Mouse (Mus musculus) intestine, postnatal 0 days (tissue): ENCODE measurements around the gene Skor1. TPM values are rescaled to one million over a fixed set of nuclear protein-coding genes. Genes with fewer than 3 reads are reported as not detected.

Experiments used
- ATAC-seq: fragments of 200-750 bp; cut with Nextera tagmentation; 2 replicates; pipeline ENCODE4 v1.8.0; 2017; ENCODE audit warnings: mild to moderate bottlenecking, moderate TSS enrichment, moderate library complexity
- H3K27ac ChIP-seq: fragments of 300-500 bp; sonication (generic); 2 replicates; pipeline ENCODE4 v1.5.1; 2014; ENCODE audit warnings: mild to moderate bottlenecking, low read depth, low read length, moderate library complexity
- H3K27me3 ChIP-seq: fragments of 300-500 bp; sonication (generic); replicated peaks from 2 replicates; pipeline ENCODE4 v1.6.1; 2014; ENCODE audit warnings: low read length, mixed read lengths; ENCODE audit not compliant: control insufficient read depth, insufficient read depth
- H3K36me3 ChIP-seq: fragments of 300-500 bp; sonication (generic); 2 replicates; pipeline ENCODE4 v1.6.1; 2014; ENCODE audit warnings: mild to moderate bottlenecking, moderate library complexity; ENCODE audit not compliant: control insufficient read depth, insufficient read depth
- H3K4me1 ChIP-seq: fragments of 300-500 bp; sonication (generic); replicated peaks from 2 replicates; pipeline ENCODE4 v1.6.1; 2014; ENCODE audit warnings: antibody characterized with exemption, low read length, mixed read lengths; ENCODE audit not compliant: control insufficient read depth, insufficient read depth
- H3K4me2 ChIP-seq: fragments of 300-500 bp; sonication (generic); replicated peaks from 2 replicates; pipeline ENCODE4 v1.6.1; 2014; ENCODE audit warnings: low read depth, mild to moderate bottlenecking, moderate library complexity
- H3K4me3 ChIP-seq: fragments of 300-500 bp; sonication (generic); 2 replicates; pipeline ENCODE4 v1.5.1; 2014; ENCODE audit warnings: low read depth, low read length
- H3K9ac ChIP-seq: fragments of 300-500 bp; sonication (generic); 2 replicates; pipeline ENCODE4 v1.6.1; 2014; ENCODE audit warnings: mild to moderate bottlenecking, low read depth, low read length
- H3K9me3 ChIP-seq: fragments of 300-500 bp; sonication (generic); 2 replicates; pipeline ENCODE4 v1.6.1; 2016; ENCODE audit warnings: mixed run types; ENCODE audit not compliant: control insufficient read depth
- CTCF ChIP-seq: sonication (generic); IDR thresholded peaks from 2 replicates; pipeline ENCODE4 v1.5.1; 2016; ENCODE audit warnings: low read depth, mild to moderate bottlenecking, control low read depth, antibody characterized with exemption, moderate library complexity
- WGBS: fragments of 180-500 bp; shearing (Covaris S2); extraction: QIAGEN DNeasy Blood & Tissue Kit; methylation state at CpG from one replicate; pipeline ENCODE4 v1.1.7; 2014; 5-methylcytosine and 5-hydroxymethylcytosine counted together
- polyA plus RNA-seq: library from polyadenylated mRNA; unstranded; fragments of >200 nt; fragmentation: Nextera tagmentation; extraction: Ambion mirVana; gene quantifications from 2 replicates; pipeline ENCODE4 v1.2.1, GENCODE M21; 2015

Gene Skor1
- not detected in 2 replicates for polyA plus RNA-seq

DNA sequence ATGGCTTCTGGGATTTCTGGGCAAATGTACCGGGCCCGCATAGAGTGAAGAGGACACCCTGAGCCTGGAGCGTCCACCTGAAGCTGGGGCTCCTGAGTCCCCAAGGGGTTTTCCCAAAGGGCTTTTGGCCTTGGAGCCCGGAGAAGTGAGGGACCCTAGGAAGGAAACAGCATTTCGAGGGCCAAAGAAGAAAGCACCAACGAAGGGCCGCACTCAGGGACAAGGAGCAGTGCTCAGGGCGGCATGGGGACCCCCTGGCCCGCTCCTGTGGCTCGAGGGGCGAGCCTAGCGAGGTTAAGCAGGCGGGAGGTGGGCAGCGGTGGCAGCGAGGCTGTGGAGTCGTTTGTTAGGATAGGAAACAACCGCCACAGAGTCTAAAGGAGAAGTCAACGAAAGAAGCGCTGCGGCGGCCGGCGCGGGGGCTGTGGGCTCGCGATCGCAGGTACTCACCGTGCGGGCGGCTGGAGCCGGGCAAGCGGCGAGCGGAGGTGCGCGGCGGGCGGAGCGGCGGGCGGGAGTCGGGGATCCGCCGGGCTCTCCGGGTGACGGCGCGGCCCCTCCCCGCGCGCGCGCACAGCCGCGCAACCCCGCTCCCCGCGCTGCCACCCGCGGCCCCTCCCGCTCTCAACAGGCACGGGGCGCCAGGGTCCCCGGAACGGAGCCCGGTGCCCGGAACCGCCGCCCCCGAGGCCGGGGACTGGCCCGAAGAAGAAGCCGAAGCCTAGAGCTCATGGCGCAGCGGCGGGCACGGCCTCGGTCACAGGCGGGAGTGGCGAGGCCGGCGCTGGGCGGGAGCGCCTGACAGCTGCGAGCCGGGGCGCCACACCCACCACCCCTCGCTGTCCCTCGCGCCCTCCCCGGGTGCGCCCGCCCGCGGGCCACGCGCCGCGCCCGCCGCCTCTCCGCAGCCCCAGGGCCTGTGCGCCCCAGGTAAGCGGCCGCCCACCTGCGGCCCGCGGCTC is at the start of gene Skor1:
Gene Skor1, minus strand, starts transcription at position 552 of the 962 bp plus-strand sequence.
- peaks cover 100% of the 10 kb centered on the region for H3K27me3 ChIP-seq
- peak within 1 kb of the TSS; percentile 37 for H3K4me3 ChIP-seq
- H3K4me2 ChIP-seq, result peak within 1 kb of the TSS; percentile 71
- H3K9ac ChIP-seq, result no peak within 1 kb of the TSS
- ATAC-seq, result no peak
- under 1% methylated on average over 78 of the region's 108 CpGs for WGBS
- H3K27ac ChIP-seq, result no peak within 1 kb of the TSS
- 0 out of 2 replicates have a peak, but pooled peaks cover 4% of the 10 kb centered on the region for H3K9me3 ChIP-seq
- TF ChIP-seq CTCF, result no peak
- no peaks in the 10 kb centered on the region for H3K4me1 ChIP-seq
- H3K36me3 ChIP-seq, result no peaks in the 10 kb centered on the region

DNA sequence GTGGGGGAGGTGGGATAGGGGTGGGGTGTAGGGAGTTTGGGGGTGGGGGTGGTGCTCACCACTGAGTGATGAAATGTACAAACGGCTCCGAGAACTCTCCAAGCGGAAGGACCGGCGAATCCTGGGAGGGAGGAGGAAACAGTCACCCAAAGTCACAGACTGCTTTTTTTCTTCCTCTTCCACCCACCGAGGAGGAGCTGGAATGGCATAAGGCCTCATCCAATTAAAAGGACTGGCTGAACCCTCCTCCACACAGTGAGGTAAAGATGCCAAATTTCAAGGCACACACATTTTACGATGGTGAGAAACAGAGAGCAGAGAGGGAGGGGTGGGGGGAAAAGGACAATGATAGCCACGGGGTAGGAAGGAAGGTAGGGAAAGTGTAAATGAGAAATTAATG is 48.5 kb upstream of the Skor1 start:
- ATAC-seq, result no peak
- Histone ChIP-seq H3K27me3 (no peaks in the 10 kb centered on the region), H3K36me3 (peaks cover 8% of the 10 kb centered on the region; the same call in 1 of the 2 replicates), H3K27ac (no peak overlapping the region), H3K4me2 (peak overlapping the region; percentile 35; the same call in 1 of the 2 replicates), H3K9ac (no peak overlapping the region), H3K9me3 (no peaks in the 10 kb centered on the region), H3K4me1 (no peaks in the 10 kb centered on the region), H3K4me3 (no peak overlapping the region)
- no peak for TF ChIP-seq CTCF
- 21% methylated on average over 8 of the region's 8 CpGs for WGBS

GRCm38 (mm10) chr9:63196114-63196682 is 47.4 kb upstream of the Skor1 start:
- no peak for TF ChIP-seq CTCF
- H3K4me2 ChIP-seq, result no peak overlapping the region
- H3K9ac ChIP-seq, result no peak overlapping the region
- H3K9me3 ChIP-seq, result no peaks in the 10 kb centered on the region
- WGBS, result 70% methylated on average over 8 of the region's 8 CpGs
- H3K4me3 ChIP-seq, result no peak overlapping the region
- H3K27me3 ChIP-seq, result no peaks in the 10 kb centered on the region
- H3K27ac ChIP-seq, result no peak overlapping the region
- no peaks in the 10 kb centered on the region for H3K4me1 ChIP-seq
- ATAC-seq, result no peak
- peaks cover 8% of the 10 kb centered on the region; the same call in 1 of the 2 replicates for H3K36me3 ChIP-seq

DNA sequence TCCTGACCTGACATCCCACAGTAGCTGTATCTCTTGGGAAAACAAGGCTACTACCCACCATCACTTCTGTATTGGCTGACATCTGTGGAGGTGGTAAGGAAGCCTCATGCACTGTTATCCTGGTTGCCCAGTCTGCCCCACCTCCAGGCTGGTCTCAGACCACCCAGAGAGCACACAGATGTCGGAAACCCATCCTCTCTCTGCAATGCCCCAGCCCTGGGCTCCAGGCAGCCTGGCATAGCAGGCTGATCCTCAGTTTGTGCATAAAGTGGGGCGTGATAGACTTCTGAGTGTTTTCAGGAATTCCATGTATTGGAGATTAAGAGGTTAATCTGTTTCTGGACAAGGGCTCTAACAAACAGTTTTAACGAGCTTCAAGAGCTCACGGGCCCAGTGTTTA is 46.8 kb upstream of the Skor1 start:
- H3K27ac ChIP-seq, result no peak overlapping the region
- H3K4me2 ChIP-seq, result no peak overlapping the region
- H3K4me3 ChIP-seq, result no peak overlapping the region
- 75% methylated on average over 4 of the region's 4 CpGs for WGBS
- H3K9ac ChIP-seq, result no peak overlapping the region
- H3K4me1 ChIP-seq, result no peaks in the 10 kb centered on the region
- H3K36me3 ChIP-seq, result peaks cover 12% of the 10 kb centered on the region; the same call in 1 of the 2 replicates
- no peaks in the 10 kb centered on the region for H3K27me3 ChIP-seq
- no peak for TF ChIP-seq CTCF
- no peak for ATAC-seq
- no peaks in the 10 kb centered on the region for H3K9me3 ChIP-seq

DNA sequence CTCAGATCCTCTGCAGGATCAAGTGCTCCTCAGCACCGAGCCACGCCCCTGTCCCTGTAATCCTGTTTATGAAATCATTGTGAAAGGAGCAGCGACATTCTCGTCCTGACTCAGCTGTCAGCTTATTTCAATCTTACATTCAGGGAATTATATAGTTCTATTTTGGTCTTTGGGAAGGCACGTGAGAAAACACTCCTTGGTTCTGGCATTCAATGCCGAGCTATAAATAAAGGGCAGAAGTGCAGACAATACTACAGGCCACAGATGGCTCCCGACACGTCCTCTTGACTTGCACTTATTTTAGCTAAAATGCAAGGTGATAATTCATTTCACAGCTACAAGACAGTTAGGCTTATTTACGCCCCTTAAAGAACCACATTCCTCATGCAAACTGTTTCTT is 46.0 kb upstream of the Skor1 start:
- Histone ChIP-seq H3K4me3 (no peak overlapping the region), H3K27me3 (no peaks in the 10 kb centered on the region), H3K36me3 (peaks cover 13% of the 10 kb centered on the region; the same call in 1 of the 2 replicates), H3K4me2 (no peak overlapping the region), H3K4me1 (no peaks in the 10 kb centered on the region), H3K9ac (no peak overlapping the region), H3K27ac (no peak overlapping the region), H3K9me3 (no peaks in the 10 kb centered on the region)
- TF ChIP-seq CTCF, result no peak
- 74% methylated on average over 9 of the region's 9 CpGs for WGBS
- ATAC-seq, result no peak

DNA sequence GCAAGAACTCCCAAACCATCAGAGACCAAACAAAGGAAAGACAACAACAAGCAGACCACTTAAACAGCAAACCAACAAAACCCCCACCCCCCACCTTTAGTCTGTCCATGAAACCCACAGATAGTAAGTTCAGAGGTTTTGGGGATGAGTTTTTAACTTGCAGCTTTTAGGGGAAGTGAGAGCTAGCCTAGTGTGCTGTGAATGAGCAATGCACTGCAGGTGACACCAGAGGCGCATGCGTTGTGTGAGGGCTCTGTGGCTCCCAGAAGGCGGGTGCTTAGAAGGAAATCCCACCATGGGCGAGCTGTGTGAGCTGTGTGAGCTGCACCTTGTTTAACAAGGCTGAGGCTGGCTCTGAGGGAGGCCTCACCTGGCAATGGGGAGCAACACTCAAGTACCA is 44.0 kb upstream of the Skor1 start:
- Histone ChIP-seq H3K4me1 (no peaks in the 10 kb centered on the region), H3K36me3 (peaks cover 13% of the 10 kb centered on the region; the same call in 1 of the 2 replicates), H3K27ac (no peak overlapping the region), H3K4me3 (no peak overlapping the region), H3K4me2 (no peak overlapping the region), H3K27me3 (no peaks in the 10 kb centered on the region), H3K9ac (no peak overlapping the region), H3K9me3 (no peaks in the 10 kb centered on the region)
- WGBS, result 88% methylated on average over 4 of the region's 4 CpGs
- no peak for TF ChIP-seq CTCF
- ATAC-seq, result no peak
